Mouse (Mus musculus) myocyte (in vitro differentiated cells): ENCODE results near the gene 4930578G10Rik. TPM values are rescaled to one million over a fixed set of nuclear protein-coding genes. Genes with fewer than 3 reads are reported as not detected.

ENCODE experiments used
- H3K27me3 ChIP-seq: one replicate; pipeline ENCODE4 v1.6.1; 2011; ENCODE audit not compliant: control insufficient read depth, insufficient read depth, insufficient read length
- H3K36me3 ChIP-seq: one replicate; pipeline ENCODE4 v1.6.1; 2011; ENCODE audit not compliant: control insufficient read depth, insufficient read depth
- H3K4me2 ChIP-seq: one replicate; pipeline ENCODE4 v1.6.1; 2011; ENCODE audit warnings: low read depth, control low read depth
- H3K4me3 ChIP-seq: one replicate; pipeline ENCODE4 v1.5.1; 2011; ENCODE audit warnings: mild to moderate bottlenecking, control low read depth, moderate library complexity
- H3K79me2 ChIP-seq: one replicate; pipeline ENCODE4 v1.6.1; 2011; ENCODE audit not compliant: control insufficient read depth, insufficient read depth
- H3ac ChIP-seq: one replicate; pipeline ENCODE4 v1.6.1; 2011; ENCODE audit not compliant: control insufficient read depth, insufficient read length
- CEBPB ChIP-seq: IDR thresholded peaks from 2 replicates; pipeline ENCODE4 v1.6.1; 2011; ENCODE audit warnings: mild to moderate bottlenecking, moderate library complexity; ENCODE audit not compliant: poor library complexity, insufficient read depth, severe bottlenecking
- E2F4 ChIP-seq: IDR thresholded peaks from one replicate; pipeline ENCODE4 v1.6.1; 2011; ENCODE audit warnings: mild to moderate bottlenecking, control low read depth, moderate library complexity; ENCODE audit not compliant: insufficient read depth
- MAX ChIP-seq: IDR thresholded peaks from one replicate; pipeline ENCODE4 v1.6.1; 2011; ENCODE audit warnings: low read depth, mild to moderate bottlenecking, control low read depth
- MYOD1 ChIP-seq, 3 experiments: IDR thresholded peaks; one replicate each; pipeline ENCODE4 v1.6.1; 2011; ENCODE audit warnings: control low read depth in 2 of 3, low read depth in 2 of 3, mild to moderate bottlenecking in 2 of 3, moderate library complexity in 1 of 3; ENCODE audit not compliant: insufficient read length in 2 of 3, control insufficient read depth in 1 of 3
- MYOG ChIP-seq, 3 experiments: IDR thresholded peaks; one replicate each; pipeline ENCODE4 v1.6.1; 2011; ENCODE audit warnings: control low read depth in 2 of 3, low read depth in 2 of 3, mild to moderate bottlenecking in 2 of 3; ENCODE audit not compliant: insufficient read length in 2 of 3, control insufficient read depth in 1 of 3, insufficient read depth in 1 of 3
- POLR2A ChIP-seq: IDR thresholded peaks from one replicate; pipeline ENCODE4 v1.6.1; 2011; ENCODE audit warnings: low read depth, mild to moderate bottlenecking, control low read depth, moderate library complexity; ENCODE audit not compliant: insufficient read length
- POLR2AphosphoS2 ChIP-seq: IDR thresholded peaks from one replicate; pipeline ENCODE4 v1.6.1; 2011; ENCODE audit warnings: low read depth, control low read depth; ENCODE audit not compliant: insufficient read length
- REST ChIP-seq: IDR thresholded peaks from one replicate; pipeline ENCODE4 v1.6.1; 2011; ENCODE audit warnings: mild to moderate bottlenecking, control low read depth, moderate library complexity; ENCODE audit not compliant: insufficient read depth, insufficient read length
- SRF ChIP-seq: IDR thresholded peaks from one replicate; pipeline ENCODE4 v1.6.1; 2011; ENCODE audit warnings: low read depth; ENCODE audit not compliant: control insufficient read depth, insufficient read length
- TCF12 ChIP-seq: IDR thresholded peaks from one replicate; pipeline ENCODE4 v1.6.1; 2011; ENCODE audit warnings: mild to moderate bottlenecking, control low read depth; ENCODE audit not compliant: poor library complexity, insufficient read depth, severe bottlenecking
- TCF3 ChIP-seq: IDR thresholded peaks from one replicate; pipeline ENCODE4 v1.6.1; 2011; ENCODE audit warnings: low read depth, control low read depth; ENCODE audit not compliant: insufficient read length
- USF1 ChIP-seq: IDR thresholded peaks from one replicate; pipeline ENCODE4 v1.6.1; 2011; ENCODE audit warnings: low read depth, mild to moderate bottlenecking, control low read depth, moderate library complexity
- polyA plus RNA-seq: library from polyadenylated mRNA; unstranded; fragments of >200 nt; fragmentation: generic; extraction: Trizol; gene quantifications from one replicate; pipeline ENCODE4 v1.2.1, GENCODE M21; 2012; ENCODE audit warnings: missing spikeins

The 4930578G10Rik gene
- polyA plus RNA-seq, 1 experiment, result not detected

DNA sequence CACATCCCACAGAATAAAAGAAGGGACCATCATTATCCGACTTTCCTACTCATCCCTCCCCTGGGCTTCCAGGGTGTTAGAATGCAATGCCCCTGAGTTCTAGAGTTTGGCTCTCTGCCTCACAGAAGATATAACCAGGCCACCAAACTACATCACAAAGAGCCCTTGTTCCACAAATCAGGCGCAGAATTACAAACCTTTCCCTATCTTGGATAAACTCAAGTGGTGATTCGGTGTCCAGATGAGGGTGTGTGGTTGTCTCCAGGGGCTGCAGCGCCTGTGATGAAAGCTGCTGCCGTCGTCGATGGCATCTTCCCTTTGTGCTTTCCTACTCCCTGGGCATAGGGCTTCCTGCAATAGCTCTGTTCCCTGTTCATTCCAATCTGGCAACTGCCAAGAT lies 138.8 kb downstream of the 4930578G10Rik start, which contains the start of gene Fam205c:
Fam205c (minus strand) TSS at position 101 of the 400 bp plus-strand sequence.
- Histone ChIP-seq H3K79me2 (no peaks in the 10 kb centered on the region), H3ac (no peak within 1 kb of the TSS), H3K4me3 (no peak within 1 kb of the TSS), H3K36me3 (no peaks in the 10 kb centered on the region), H3K27me3 (peaks cover 61% of the 10 kb centered on the region), H3K4me2 (no peak within 1 kb of the TSS)
- TF ChIP-seq USF1 (no peak), MAX (no peak), TCF12 (no peak), CEBPB (no peak), SRF (no peak), REST (no peak), POLR2AphosphoS2 (no peak), MYOG (IDR thresholded peaks at IDR 0.05; ENCODE audit: control insufficient read depth in 1 of 3, insufficient read depth in 1 of 3, insufficient read length in 2 of 3, low read depth in 2 of 3) (no peak), TCF3 (no peak), E2F4 (no peak), POLR2A (no peak), MYOD1 (IDR thresholded peaks at IDR 0.05; ENCODE audit: control insufficient read depth in 1 of 3, insufficient read length in 2 of 3, low read depth in 2 of 3) (no peak)

DNA sequence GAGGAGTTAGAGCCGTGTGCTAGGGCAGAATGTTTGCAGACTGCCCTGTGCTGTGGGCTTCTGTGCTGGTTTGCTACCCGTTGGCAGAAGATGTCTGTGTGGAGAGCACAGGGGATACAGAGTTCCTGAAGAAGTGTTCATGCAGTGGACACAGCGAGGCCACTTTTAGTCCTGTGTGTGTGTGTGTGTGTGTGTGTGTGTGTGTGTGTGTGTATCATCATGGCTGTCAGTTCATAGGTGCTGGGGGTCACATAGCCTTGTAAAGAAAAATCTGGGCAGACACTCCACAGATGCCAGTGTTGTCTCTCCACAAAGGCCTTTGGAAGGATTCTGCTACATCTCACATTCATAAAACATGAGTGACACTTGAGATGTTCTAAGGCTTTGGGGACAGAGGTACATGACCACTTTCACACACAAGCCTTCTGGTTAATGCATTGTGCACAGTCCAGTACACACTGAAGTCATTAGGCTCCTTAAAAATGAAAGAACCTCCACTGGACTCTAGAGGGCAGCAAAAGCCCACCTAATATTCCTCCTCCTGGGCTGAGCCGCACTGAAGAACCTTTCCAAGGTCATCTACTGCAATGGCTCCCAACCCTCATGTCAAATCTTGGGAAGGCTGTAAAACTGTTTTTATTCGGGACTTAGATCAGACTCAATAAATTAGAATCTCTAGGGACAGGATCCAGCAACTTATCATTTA lies 141.4 kb downstream of the 4930578G10Rik start:
- Histone ChIP-seq H3K79me2 (no peaks in the 10 kb centered on the region), H3K27me3 (peaks cover 42% of the 10 kb centered on the region), H3ac (no peak overlapping the region), H3K36me3 (no peaks in the 10 kb centered on the region), H3K4me2 (no peak overlapping the region), H3K4me3 (no peak overlapping the region)
- TF ChIP-seq SRF, result no peak
- no peak for TF ChIP-seq E2F4
- TF ChIP-seq CEBPB, result no peak
- no peak for TF ChIP-seq TCF3
- TF ChIP-seq MAX, result no peak
- TF ChIP-seq POLR2A, result no peak
- TF ChIP-seq USF1, result no peak
- TF ChIP-seq MYOG (IDR thresholded peaks at IDR 0.05; ENCODE audit: control insufficient read depth in 1 of 3, insufficient read depth in 1 of 3, insufficient read length in 2 of 3, low read depth in 2 of 3), result no peak
- no peak for TF ChIP-seq MYOD1 (IDR thresholded peaks at IDR 0.05; ENCODE audit: control insufficient read depth in 1 of 3, insufficient read length in 2 of 3, low read depth in 2 of 3)
- no peak for TF ChIP-seq TCF12
- no peak for TF ChIP-seq REST

DNA sequence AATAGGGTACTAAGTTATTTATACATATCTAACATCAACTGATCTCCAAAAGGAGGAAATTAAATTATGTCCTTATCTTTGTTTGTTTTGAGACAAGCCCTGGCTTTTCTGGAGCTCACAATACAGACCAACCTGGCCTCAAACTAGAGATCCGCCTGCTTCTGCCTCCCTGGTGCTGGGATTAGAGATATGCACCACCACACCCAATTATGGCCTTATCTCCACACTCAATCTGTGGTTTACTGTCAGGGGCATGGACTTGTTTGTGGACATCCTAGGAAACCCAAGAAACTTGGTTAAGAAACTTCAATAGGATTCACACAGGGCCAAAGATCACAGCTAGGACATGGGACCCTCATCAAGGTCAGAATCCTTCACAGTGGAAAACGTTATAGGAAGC lies 142.3 kb downstream of the 4930578G10Rik start:
- no peak overlapping the region for H3K4me3 ChIP-seq
- H3K79me2 ChIP-seq, result no peaks in the 10 kb centered on the region
- no peak overlapping the region for H3ac ChIP-seq
- no peaks in the 10 kb centered on the region for H3K36me3 ChIP-seq
- no peak for TF ChIP-seq POLR2AphosphoS2
- peaks cover 42% of the 10 kb centered on the region for H3K27me3 ChIP-seq
- H3K4me2 ChIP-seq, result no peak overlapping the region

DNA sequence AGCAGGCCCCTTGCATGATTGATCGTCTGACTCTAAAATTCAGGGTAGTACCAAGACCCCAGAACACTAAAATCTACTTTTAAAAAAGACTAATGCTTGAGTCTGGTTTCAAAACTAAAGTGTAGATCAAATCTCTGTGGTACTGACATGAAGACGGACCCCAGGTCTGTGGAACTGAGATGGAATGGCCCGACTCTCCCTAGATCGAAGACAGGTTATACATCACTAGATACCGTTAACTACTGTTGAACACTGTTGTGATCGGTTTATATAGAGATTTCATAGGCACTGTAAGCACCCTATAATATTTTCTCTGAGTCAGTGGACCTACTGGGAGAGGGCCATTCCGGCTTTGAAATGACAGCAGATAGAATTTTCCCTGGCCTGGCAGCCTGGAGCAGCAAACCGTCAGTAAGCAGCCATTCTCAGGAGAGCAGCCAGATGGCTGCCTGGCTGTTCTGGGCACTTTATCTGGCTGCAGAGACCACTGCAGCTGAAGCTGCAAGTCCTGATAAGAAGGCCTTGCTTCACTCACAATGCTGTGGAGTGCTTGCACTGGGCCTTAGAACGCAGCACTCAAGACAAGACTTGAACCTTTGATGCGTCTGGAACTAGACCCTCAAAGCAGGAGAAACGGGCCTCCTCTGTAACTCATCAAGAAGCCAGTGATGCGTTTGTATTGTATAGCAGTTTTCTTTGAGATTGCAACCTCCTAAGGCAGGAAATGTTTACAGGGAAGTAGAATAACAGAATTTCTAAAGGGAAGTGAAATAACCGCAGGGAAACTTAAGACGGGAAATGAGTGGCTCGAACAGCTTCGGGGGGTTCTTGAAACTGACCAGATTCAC lies 144.7 kb downstream of the 4930578G10Rik start:
- Histone ChIP-seq H3ac (no peak overlapping the region), H3K79me2 (no peaks in the 10 kb centered on the region), H3K27me3 (peaks cover 26% of the 10 kb centered on the region), H3K36me3 (no peaks in the 10 kb centered on the region), H3K4me2 (no peak overlapping the region), H3K4me3 (no peak overlapping the region)
- TF ChIP-seq TCF3 (no peak), E2F4 (no peak), POLR2AphosphoS2 (no peak), REST (no peak), POLR2A (no peak), SRF (no peak), TCF12 (no peak), CEBPB (no peak), MAX (no peak), USF1 (no peak), MYOG (IDR thresholded peaks at IDR 0.05; ENCODE audit: control insufficient read depth in 1 of 3, insufficient read depth in 1 of 3, insufficient read length in 2 of 3, low read depth in 2 of 3) (no peak), MYOD1 (IDR thresholded peaks at IDR 0.05; ENCODE audit: control insufficient read depth in 1 of 3, insufficient read length in 2 of 3, low read depth in 2 of 3) (no peak)
